Mouse (Mus musculus) urinary bladder, postnatal 4 days (tissue): ENCODE data around the gene Ttll8.

Source experiments
- DNase-seq, 2 experiments: peaks; one replicate each; pipeline ENCODE4 v3.0.0; 2021 to 2022; ENCODE audit warnings: low spot score in 2 of 2

Gene Ttll8

GRCm38 (mm10) chr15:88882851-88883250 is 71.4 kb downstream of the Ttll8 start:
- no peak for DNase-seq

- no peak for DNase-seq
These were observed 72.8 kb downstream of the Ttll8 start for GRCm38 (mm10) chr15:88881253-88882044.

- DNase-seq: no peak
These were observed 77.2 kb downstream of the Ttll8 start for GRCm38 (mm10) chr15:88877021-88877400.

- peak; percentile 65 to 87 for DNase-seq
These were observed 77.8 kb downstream of the Ttll8 start for GRCm38 (mm10) chr15:88876155-88877020.

GRCm38 (mm10) chr15:88875625-88876081 is 78.6 kb downstream of the Ttll8 start:
- no peak for DNase-seq

GRCm38 (mm10) chr15:88874477-88874876 is 79.7 kb downstream of the Ttll8 start:
- no peak for DNase-seq

GRCm38 (mm10) chr15:88874061-88874460 is 80.2 kb downstream of the Ttll8 start:
- no peak for DNase-seq

- DNase-seq: no peak
These were observed 83.6 kb downstream of the Ttll8 start for GRCm38 (mm10) chr15:88870418-88871185.

GRCm38 (mm10) chr15:88868024-88868742 is 86.0 kb downstream of the Ttll8 start:
- no peak for DNase-seq

- no peak for DNase-seq
These were observed 86.7 kb downstream of the Ttll8 start for GRCm38 (mm10) chr15:88867368-88868023.

GRCm38 (mm10) chr15:88866934-88867356 is 87.3 kb downstream of the Ttll8 start:
- DNase-seq: no peak

- DNase-seq: no peak
These were observed 88.1 kb downstream of the Ttll8 start for GRCm38 (mm10) chr15:88865888-88866695.

- DNase-seq: no peak
These were observed 89.2 kb downstream of the Ttll8 start for GRCm38 (mm10) chr15:88865061-88865460.

- DNase-seq: no peak
These were observed 89.8 kb downstream of the Ttll8 start for GRCm38 (mm10) chr15:88864270-88865030.

- peak; percentile 89 to 90 for DNase-seq
These were observed 90.5 kb downstream of the Ttll8 start for GRCm38 (mm10) chr15:88863695-88864231.

GRCm38 (mm10) chr15:88862881-88863694 is 91.1 kb downstream of the Ttll8 start:
- peak; percentile 67 to 79 for DNase-seq

GRCm38 (mm10) chr15:88861772-88862622 is 92.2 kb downstream of the Ttll8 start, which contains the start of gene Pim3:
Pim3 (plus strand) TSS chr15:88862186.
- peak; percentile 94 to 96 for DNase-seq
